Mouse (Mus musculus): Measurements from ENCODE around the gene Evc2. TPM values are rescaled to one million over a fixed set of nuclear protein-coding genes. Genes with fewer than 3 reads are reported as not detected.

The Evc2 gene
- polyA plus RNA-seq, 1 experiment from 2014 or later, result 0.63 TPM

DNA sequence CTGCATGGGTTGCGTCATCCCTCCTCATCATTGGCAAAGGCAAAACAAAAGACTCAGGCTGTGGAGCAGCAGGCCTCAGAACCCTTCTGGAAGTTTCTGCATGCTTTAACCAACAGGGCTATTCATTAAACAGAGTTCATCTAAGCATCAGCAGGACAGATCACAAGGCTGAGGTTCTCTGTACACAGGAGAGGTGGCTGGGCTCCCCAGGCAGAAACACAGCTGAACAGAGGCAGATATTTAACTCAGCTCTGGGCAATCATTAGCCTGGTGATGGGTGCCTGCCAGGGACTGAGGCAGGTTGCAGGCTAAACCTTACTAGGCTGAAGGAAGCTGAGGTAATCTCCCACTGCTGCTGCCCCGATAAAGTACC, 7.2 kb upstream of the Evc2 start:
- WGBS (ENCODE audit: insufficient replicate concordance), result 71% methylated on average over 2 of the region's 2 CpGs

DNA sequence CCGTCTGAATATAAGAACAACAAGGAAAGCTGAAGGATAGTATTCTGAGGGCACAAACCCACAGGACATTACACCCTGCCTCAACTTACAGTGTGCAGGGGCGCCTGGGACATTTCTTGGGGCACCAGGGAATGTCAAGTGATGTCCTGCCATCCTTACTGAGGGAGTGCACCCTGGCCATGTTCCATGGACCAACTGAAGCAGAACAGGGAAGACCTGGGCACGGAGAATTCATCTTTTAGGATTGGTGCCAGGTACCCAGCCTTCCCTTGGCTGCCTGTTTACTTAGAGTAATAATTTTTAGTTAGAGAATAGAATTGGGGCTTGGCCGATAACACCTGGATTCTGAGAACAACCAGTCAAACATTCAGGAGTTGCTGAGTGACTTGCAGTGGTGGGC, 6.2 kb upstream of the Evc2 start:
- no peak overlapping the region for H3K4me2 ChIP-seq (ENCODE audit: low read depth, low read length)
- no peak overlapping the region for H3K4me3 ChIP-seq (ENCODE audit: low read depth, low read length)
- no peaks in the 10 kb centered on the region for H3K9me3 ChIP-seq (ENCODE audit: low read length)
- TF ChIP-seq CTCF (IDR thresholded peaks at IDR 0.05; ENCODE audit: low read depth), result no peak
- TF ChIP-seq EP300 (IDR thresholded peaks at IDR 0.05; ENCODE audit: low read depth), result no peak
- DNase-seq (no peak), ATAC-seq (no peak)
- no peak overlapping the region for H3K9ac ChIP-seq (replicated peaks)
- peaks cover 11% of the 10 kb centered on the region for H3K27me3 ChIP-seq (ENCODE audit: insufficient read depth, low read length)
- H3K4me1 ChIP-seq (ENCODE audit: insufficient read depth), result peaks cover 4% of the 10 kb centered on the region; the same call in 1 of the 2 replicates
- H3K27ac ChIP-seq (ENCODE audit: low read depth), result no peak overlapping the region
- no peaks in the 10 kb centered on the region for H3K36me3 ChIP-seq (replicated peaks; ENCODE audit: insufficient read depth, low read length)
- 66% methylated on average over 4 of the region's 4 CpGs for WGBS (ENCODE audit: insufficient replicate concordance)

More for the DNA sequence above, 7.2 kb upstream of the Evc2 start:
- Histone ChIP-seq H3K9me3 (ENCODE audit: low read length) (no peaks in the 10 kb centered on the region), H3K9ac (replicated peaks) (no peak overlapping the region), H3K27me3 (ENCODE audit: insufficient read depth, low read length) (peaks cover 2% of the 10 kb centered on the region; the same call in 1 of the 2 replicates), H3K4me2 (ENCODE audit: low read depth, low read length) (no peak overlapping the region), H3K4me3 (ENCODE audit: low read depth, low read length) (no peak overlapping the region), H3K27ac (ENCODE audit: low read depth) (no peak overlapping the region), H3K36me3 (replicated peaks; ENCODE audit: insufficient read depth, low read length) (no peaks in the 10 kb centered on the region), H3K4me1 (ENCODE audit: insufficient read depth) (no peaks in the 10 kb centered on the region; the same call in 1 of the 2 replicates)
- TF ChIP-seq EP300 (IDR thresholded peaks at IDR 0.05; ENCODE audit: low read depth), result no peak
- no peak for TF ChIP-seq CTCF (IDR thresholded peaks at IDR 0.05; ENCODE audit: low read depth)
- ATAC-seq (peak; percentile 83), DNase-seq (peak; percentile 55)

DNA sequence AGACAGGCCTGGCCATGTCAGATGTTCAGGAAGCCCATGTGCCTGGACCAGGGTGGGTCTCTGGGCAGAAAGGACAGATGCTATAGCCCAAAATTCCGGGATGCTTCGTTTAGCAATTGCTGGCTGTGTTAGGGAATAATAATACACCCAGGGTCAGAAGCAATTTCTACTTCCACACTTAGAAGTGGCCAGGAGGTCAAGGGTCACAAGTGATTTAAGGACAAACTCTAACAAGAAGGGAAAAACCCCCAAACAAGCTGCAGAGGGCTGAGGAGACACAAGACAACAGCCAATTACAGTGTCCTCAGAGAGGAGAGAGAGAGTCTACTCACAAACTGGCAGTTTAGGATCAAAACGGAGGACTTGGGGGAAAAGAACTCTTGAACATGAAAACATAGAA, 3.2 kb upstream of the Evc2 start:
- ATAC-seq, result no peak
- 66% methylated on average over 3 of the region's 3 CpGs for WGBS (ENCODE audit: insufficient replicate concordance)
- no peak overlapping the region for H3K27ac ChIP-seq (ENCODE audit: low read depth)

DNA sequence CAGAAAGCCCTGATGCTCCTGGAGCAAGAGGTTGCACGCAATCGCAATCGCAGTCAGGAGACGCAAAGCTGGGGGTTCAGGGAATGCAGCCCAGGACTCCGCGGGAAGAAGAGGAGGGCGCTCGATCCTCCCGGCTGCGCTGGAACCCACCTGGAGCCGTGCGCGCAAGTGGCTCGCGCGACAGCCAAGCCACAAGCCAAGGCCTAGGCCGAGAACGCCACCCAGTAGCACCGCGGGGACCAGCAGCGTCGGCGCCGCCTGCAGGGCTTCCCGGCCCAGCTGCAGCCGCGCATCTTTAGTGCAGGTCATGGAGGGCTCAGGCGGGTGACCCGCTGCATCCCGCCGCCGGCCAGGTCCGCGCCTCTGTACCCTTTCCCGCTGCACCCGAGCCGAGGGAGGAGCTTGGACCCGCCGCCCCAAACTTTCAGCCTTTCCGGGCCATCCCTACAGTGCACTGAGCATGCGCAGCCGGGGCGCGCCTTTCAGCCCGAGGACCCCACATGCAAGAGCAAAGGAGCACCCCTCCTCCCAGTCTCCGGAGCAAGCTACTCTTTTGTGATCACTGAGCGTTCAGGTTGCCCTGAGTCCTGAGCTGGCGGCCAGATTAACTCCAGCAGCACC, 1.7 kb upstream of the Evc2 start, which contains the start of gene Evc:
TSS of gene Evc (minus strand) at position 410 of the 621 bp plus-strand sequence.
- ATAC-seq (no peak), DNase-seq (peak; percentile 38)
- 2% methylated on average over 48 of the region's 48 CpGs for WGBS (ENCODE audit: insufficient replicate concordance)
- H3K36me3 ChIP-seq (replicated peaks; ENCODE audit: insufficient read depth, low read length), result no peaks in the 10 kb centered on the region
- no peaks in the 10 kb centered on the region for H3K9me3 ChIP-seq (ENCODE audit: low read length)
- TF ChIP-seq CTCF (IDR thresholded peaks at IDR 0.05; ENCODE audit: low read depth) (no peak), EP300 (IDR thresholded peaks at IDR 0.05; ENCODE audit: low read depth) (no peak)
- H3K9ac ChIP-seq (replicated peaks), result peak within 1 kb of the TSS; percentile 48
- H3K4me1 ChIP-seq (ENCODE audit: insufficient read depth), result peaks cover 7% of the 10 kb centered on the region; the same call in 1 of the 2 replicates
- H3K27me3 ChIP-seq (ENCODE audit: insufficient read depth, low read length), result peaks cover 19% of the 10 kb centered on the region
- peak within 1 kb of the TSS; percentile 72 for H3K4me2 ChIP-seq (ENCODE audit: low read depth, low read length)
- no peak within 1 kb of the TSS for H3K27ac ChIP-seq (ENCODE audit: low read depth)
- H3K4me3 ChIP-seq (ENCODE audit: low read depth, low read length), result peak within 1 kb of the TSS; percentile 47

More for the DNA sequence above, 3.2 kb upstream of the Evc2 start:
- no peak for DNase-seq
- H3K4me1 ChIP-seq (ENCODE audit: insufficient read depth), result peaks cover 7% of the 10 kb centered on the region; the same call in 1 of the 2 replicates
- no peak overlapping the region for H3K4me2 ChIP-seq (ENCODE audit: low read depth, low read length)
- H3K9ac ChIP-seq (replicated peaks), result no peak overlapping the region
- peaks cover 19% of the 10 kb centered on the region for H3K27me3 ChIP-seq (ENCODE audit: insufficient read depth, low read length)
- H3K36me3 ChIP-seq (replicated peaks; ENCODE audit: insufficient read depth, low read length), result no peaks in the 10 kb centered on the region
- H3K9me3 ChIP-seq (ENCODE audit: low read length), result no peaks in the 10 kb centered on the region
- no peak overlapping the region for H3K4me3 ChIP-seq (ENCODE audit: low read depth, low read length)
- TF ChIP-seq CTCF (IDR thresholded peaks at IDR 0.05; ENCODE audit: low read depth) (no peak), EP300 (IDR thresholded peaks at IDR 0.05; ENCODE audit: low read depth) (no peak)

DNA sequence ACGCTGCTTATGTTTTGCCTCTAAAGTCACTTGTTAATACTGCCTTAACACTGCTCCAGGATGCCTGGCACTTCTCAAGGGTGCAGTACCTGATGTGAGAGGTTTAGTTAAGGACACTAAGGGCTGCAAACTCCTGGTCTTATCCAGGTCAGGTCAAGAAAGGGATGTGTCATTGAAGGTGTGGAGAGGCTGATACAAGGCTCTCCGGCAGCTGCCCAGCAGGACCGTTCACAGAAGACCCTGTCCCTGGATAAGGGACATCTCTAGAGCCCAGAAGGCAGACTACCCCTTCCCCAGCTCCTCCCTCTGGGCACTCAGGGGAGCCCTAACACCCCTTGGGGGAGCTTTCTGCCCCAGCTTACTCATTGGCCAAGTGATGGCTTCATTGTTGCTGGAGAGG, 603 bp upstream of the Evc2 start:
- 74% methylated on average over 3 of the region's 3 CpGs for WGBS (ENCODE audit: insufficient replicate concordance)
- no peak for ATAC-seq

DNA sequence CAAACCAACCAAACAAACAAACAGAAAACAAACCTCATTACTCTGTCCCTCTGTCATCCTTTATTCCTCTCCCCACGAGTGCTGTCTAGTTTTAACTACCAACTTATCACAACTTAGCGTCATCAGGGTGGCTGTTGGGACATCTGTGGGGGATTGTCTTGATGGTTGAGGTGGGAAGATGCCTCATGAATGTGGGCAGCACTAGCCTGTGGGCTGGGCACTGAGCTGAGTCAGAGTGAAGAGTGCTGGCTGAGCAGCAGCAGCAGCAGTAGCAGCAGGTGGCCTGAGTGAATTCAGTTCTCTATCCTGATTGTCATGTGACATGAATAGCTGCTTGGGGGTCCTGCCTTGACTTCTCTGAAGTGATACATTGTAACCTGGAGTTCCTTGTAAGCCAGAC, 5.7 kb downstream of the Evc2 start:
- TF ChIP-seq EP300 (IDR thresholded peaks at IDR 0.05; ENCODE audit: low read depth) (no peak), CTCF (IDR thresholded peaks at IDR 0.05; ENCODE audit: low read depth) (no peak)
- Histone ChIP-seq H3K36me3 (replicated peaks; ENCODE audit: insufficient read depth, low read length) (no peaks in the 10 kb centered on the region), H3K4me3 (ENCODE audit: low read depth, low read length) (no peak overlapping the region), H3K4me1 (ENCODE audit: insufficient read depth) (no peaks in the 10 kb centered on the region), H3K27me3 (ENCODE audit: insufficient read depth, low read length) (no peaks in the 10 kb centered on the region), H3K4me2 (ENCODE audit: low read depth, low read length) (no peak overlapping the region), H3K9me3 (ENCODE audit: low read length) (no peaks in the 10 kb centered on the region), H3K9ac (replicated peaks) (no peak overlapping the region), H3K27ac (ENCODE audit: low read depth) (no peak overlapping the region)
- ATAC-seq (no peak), DNase-seq (no peak)
- WGBS (ENCODE audit: insufficient replicate concordance), result 58% methylated on average over 2 of the region's 2 CpGs

More for the DNA sequence above, 603 bp upstream of the Evc2 start:
- Histone ChIP-seq H3K36me3 (replicated peaks; ENCODE audit: insufficient read depth, low read length) (no peaks in the 10 kb centered on the region), H3K4me2 (ENCODE audit: low read depth, low read length) (peak overlapping the region; percentile 72; the same call in 1 of the 2 replicates), H3K9me3 (ENCODE audit: low read length) (no peaks in the 10 kb centered on the region), H3K4me1 (ENCODE audit: insufficient read depth) (peaks cover 7% of the 10 kb centered on the region; the same call in 1 of the 2 replicates), H3K4me3 (ENCODE audit: low read depth, low read length) (no peak overlapping the region), H3K27me3 (ENCODE audit: insufficient read depth, low read length) (peaks cover 19% of the 10 kb centered on the region), H3K9ac (replicated peaks) (no peak overlapping the region), H3K27ac (ENCODE audit: low read depth) (no peak overlapping the region)
- TF ChIP-seq EP300 (IDR thresholded peaks at IDR 0.05; ENCODE audit: low read depth) (no peak), CTCF (IDR thresholded peaks at IDR 0.05; ENCODE audit: low read depth) (no peak)
- DNase-seq, result no peak

Data from liver, postnatal 0 days (tissue).